ENCODE assay signal across 9 mouse cellular contexts in the genomic region with DNA sequence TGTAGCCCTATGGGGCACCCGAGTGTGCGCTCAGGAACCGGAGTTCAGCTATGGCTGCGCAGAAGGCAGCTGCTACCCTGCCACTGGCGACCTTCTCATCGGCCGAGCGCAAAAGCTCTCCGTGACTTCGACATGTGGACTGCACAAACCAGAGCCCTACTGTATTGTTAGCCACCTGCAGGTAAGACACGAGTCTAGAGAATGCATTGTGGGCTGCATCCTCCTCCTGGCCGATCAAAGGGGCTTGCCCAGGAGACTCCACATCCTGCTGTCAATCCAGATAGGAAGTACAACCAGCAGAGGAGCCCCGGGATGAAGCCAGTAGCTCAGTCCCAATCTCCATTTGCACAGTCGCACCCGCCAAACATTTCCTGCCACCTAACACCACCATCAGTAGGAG. TPM values are rescaled to one million over a fixed set of nuclear protein-coding genes. Genes with fewer than 3 reads are reported as not detected.
DNase-seq lines count a peak whose midpoint lies in the region; ATAC-seq and TF ChIP-seq lines count a peak whose summit lies in the region.
"Had no signal": no experiment of that assay in that cellular context is flagged by ENCODE, and none has a peak within 500 bp of the region (broad histone marks: within the 10 kb centered on the region; RNA-seq: fewer than 3 reads in every experiment).

No protein-coding gene starts in this region.

- peak overlapping the region; percentile 89; the same call in 1 of the 2 replicates for H3K27ac ChIP-seq in lung, embryonic 15.5 days
- H3K27ac ChIP-seq in forebrain, postnatal 0 days (ENCODE audit: low read depth, low read length) = 0 out of 2 replicates have a peak overlapping the region, but pooled peaks have one; percentile 51
- peak overlapping the region; percentile 86 for H3K27ac ChIP-seq in intestine, embryonic 16.5 days (ENCODE audit: low read length)
- H3K27ac ChIP-seq in midbrain, embryonic 16.5 days (ENCODE audit: low read length) = no peak overlapping the region

- H3K36me3 ChIP-seq in lung, embryonic 15.5 days = peaks cover 13% of the 10 kb centered on the region; the same call in 1 of the 2 replicates
- 0 out of 2 replicates have a peak, but pooled peaks cover 3% of the 10 kb centered on the region for H3K36me3 ChIP-seq in forebrain, postnatal 0 days (ENCODE audit: insufficient read depth)
- H3K36me3 ChIP-seq in intestine, embryonic 16.5 days (ENCODE audit: control insufficient read depth, insufficient read depth, low read length) = no peaks in the 10 kb centered on the region
- H3K36me3 ChIP-seq in midbrain, embryonic 16.5 days (ENCODE audit: control insufficient read depth, insufficient read depth, low read length) = no peaks in the 10 kb centered on the region

- peak overlapping the region; percentile 60 for H3K4me3 ChIP-seq in lung, embryonic 15.5 days
- peak overlapping the region; percentile 44 for H3K4me3 ChIP-seq in forebrain, postnatal 0 days (ENCODE audit: low read depth, low read length)
- peak overlapping the region; percentile 78 for H3K4me3 ChIP-seq in intestine, embryonic 16.5 days (ENCODE audit: low read length)
- H3K4me3 ChIP-seq in midbrain, embryonic 16.5 days (ENCODE audit: low read depth, low read length) = peak overlapping the region; percentile 52

- no peaks in the 10 kb centered on the region for H3K9me3 ChIP-seq in lung, embryonic 15.5 days
- no peaks in the 10 kb centered on the region for H3K9me3 ChIP-seq in forebrain, postnatal 0 days (ENCODE audit: low read length)
- no peaks in the 10 kb centered on the region for H3K9me3 ChIP-seq in intestine, embryonic 16.5 days (ENCODE audit: control insufficient read depth, low read length)
- no peaks in the 10 kb centered on the region for H3K9me3 ChIP-seq in midbrain, embryonic 16.5 days (replicated peaks; ENCODE audit: control insufficient read depth, low read length, poor library complexity, severe bottlenecking)

- no peak; the same call in 1 of the 2 replicates for TF ChIP-seq CTCF in forebrain, postnatal 0 days (IDR thresholded peaks at IDR 0.05; ENCODE audit: low read depth)

- peak overlapping the region; percentile 61 for H3K9ac ChIP-seq in lung, embryonic 15.5 days
- H3K9ac ChIP-seq in forebrain, postnatal 0 days = peak overlapping the region; percentile 61
- H3K9ac ChIP-seq in intestine, embryonic 16.5 days (ENCODE audit: low read depth, low read length) = peak overlapping the region; percentile 83
- H3K9ac ChIP-seq in midbrain, embryonic 16.5 days (ENCODE audit: low read depth, low read length) = peak overlapping the region; percentile 54

- ATAC-seq in lung, embryonic 15.5 days (ENCODE audit: borderline replicate concordance, extremely low read depth, low FRiP score, low TSS enrichment) = no peak
- ATAC-seq in forebrain, postnatal 0 days = no peak
- no peak for ATAC-seq in intestine, embryonic 16.5 days
- ATAC-seq in midbrain, embryonic 16.5 days = 0 out of 2 replicates have a peak, but pooled peaks have one; percentile 27
- ATAC-seq in megakaryocyte-erythroid progenitor cell, adult 5-6 weeks (replicated peaks; ENCODE audit: low FRiP score, low TSS enrichment, poor library complexity, severe bottlenecking) = no peak
- ATAC-seq in granulocyte monocyte progenitor cell, adult 5-6 weeks (replicated peaks; ENCODE audit: poor library complexity, severe bottlenecking) = no peak

- peak overlapping the region; percentile 66 for H3K4me2 ChIP-seq in lung, embryonic 15.5 days
- peak overlapping the region; percentile 72 for H3K4me2 ChIP-seq in forebrain, postnatal 0 days (ENCODE audit: low read depth)
- H3K4me2 ChIP-seq in intestine, embryonic 16.5 days (ENCODE audit: low read depth, low read length) = peak overlapping the region; percentile 85
- peak overlapping the region; percentile 96 for H3K4me2 ChIP-seq in midbrain, embryonic 16.5 days (ENCODE audit: low read length)

- H3K4me1 ChIP-seq in lung, embryonic 15.5 days = peaks cover 62% of the 10 kb centered on the region
- peaks cover 5% of the 10 kb centered on the region; the same call in 1 of the 2 replicates for H3K4me1 ChIP-seq in forebrain, postnatal 0 days (ENCODE audit: insufficient read depth)
- H3K4me1 ChIP-seq in intestine, embryonic 16.5 days (ENCODE audit: control insufficient read depth, insufficient read depth, low read length) = peaks cover 14% of the 10 kb centered on the region
- peaks cover 9% of the 10 kb centered on the region for H3K4me1 ChIP-seq in midbrain, embryonic 16.5 days (ENCODE audit: control insufficient read depth, insufficient read depth, low read length)

- H3K27me3 ChIP-seq in lung, embryonic 15.5 days = no peaks in the 10 kb centered on the region
- peaks cover 14% of the 10 kb centered on the region for H3K27me3 ChIP-seq in forebrain, postnatal 0 days (ENCODE audit: insufficient read depth, low read length)
- no peaks in the 10 kb centered on the region for H3K27me3 ChIP-seq in intestine, embryonic 16.5 days (replicated peaks; ENCODE audit: control insufficient read depth, insufficient read depth, low read length)
- peaks cover 29% of the 10 kb centered on the region for H3K27me3 ChIP-seq in midbrain, embryonic 16.5 days (ENCODE audit: control insufficient read depth, insufficient read depth, low read depth, low read length)

- DNase-seq in lung, postnatal 36 days = no peak
- peak; percentile 21 for DNase-seq in forebrain, postnatal 0 days
- DNase-seq in ovary, postnatal 14 days (ENCODE audit: low spot score) = no peak

- 6% methylated on average over 15 of the region's 15 CpGs for WGBS in lung, embryonic 15.5 days
- WGBS in forebrain, postnatal 0 days = 3% methylated on average over 15 of the region's 15 CpGs
- WGBS in intestine, embryonic 16.5 days = 12% methylated on average over 15 of the region's 15 CpGs
- WGBS in midbrain, embryonic 16.5 days = 4% methylated on average over 15 of the region's 15 CpGs

RNA-seq across cellular contexts. Expression of gene Lamb1, which starts 1.7 kb away (rescaled TPM):
- polyA plus RNA-seq in lung, embryonic 15.5 days (2015; fragmentation: Nextera tagmentation; extraction: Ambion mirVana) = 111 and 118 TPM in 2 replicates
- 25.3 and 33.4 TPM in 2 replicates for total RNA-seq in forebrain, postnatal 0 days (2014; rRNA removed)
- polyA plus RNA-seq in forebrain, postnatal 0 days (2015; fragmentation: Nextera tagmentation; extraction: Ambion mirVana) = 10.2 and 12.1 TPM in 2 replicates
- 60.4 and 65.1 TPM in 2 replicates for polyA plus RNA-seq in intestine, embryonic 16.5 days (2015; fragmentation: Nextera tagmentation; extraction: Ambion mirVana)
- polyA plus RNA-seq in midbrain, embryonic 16.5 days (2015; fragmentation: Nextera tagmentation; extraction: Ambion mirVana) = 13.2 and 14.8 TPM in 2 replicates
- total RNA-seq in megakaryocyte-erythroid progenitor cell, adult 5-6 weeks (2014; fragmentation: Nextera tagmentation) = not detected in 2 replicates
- total RNA-seq in megakaryocyte-erythroid progenitor cell, adult 5-6 weeks (2017) = not detected in 2 replicates
- not detected in 2 replicates for total RNA-seq in granulocyte monocyte progenitor cell, adult 5-6 weeks (2014; fragmentation: Nextera tagmentation)
- total RNA-seq in granulocyte monocyte progenitor cell, adult 5-6 weeks (2017) = not detected in 2 replicates

RNA-seq across cellular contexts. Expression of gene Gm6993, which starts 26.1 kb away (rescaled TPM):
- not detected in 2 replicates for polyA plus RNA-seq in lung, embryonic 15.5 days (2015; fragmentation: Nextera tagmentation; extraction: Ambion mirVana)
- not detected in 2 replicates for total RNA-seq in forebrain, postnatal 0 days (2014; rRNA removed)
- polyA plus RNA-seq in forebrain, postnatal 0 days (2015; fragmentation: Nextera tagmentation; extraction: Ambion mirVana) = not detected in 2 replicates
- not detected in 2 replicates for polyA plus RNA-seq in intestine, embryonic 16.5 days (2015; fragmentation: Nextera tagmentation; extraction: Ambion mirVana)
- not detected in 2 replicates for polyA plus RNA-seq in midbrain, embryonic 16.5 days (2015; fragmentation: Nextera tagmentation; extraction: Ambion mirVana)
- total RNA-seq in megakaryocyte-erythroid progenitor cell, adult 5-6 weeks (2014; fragmentation: Nextera tagmentation) = not detected in 2 replicates
- total RNA-seq in megakaryocyte-erythroid progenitor cell, adult 5-6 weeks (2017) = not detected in 2 replicates
- total RNA-seq in granulocyte monocyte progenitor cell, adult 5-6 weeks (2014; fragmentation: Nextera tagmentation) = not detected in 2 replicates
- not detected in 2 replicates for total RNA-seq in granulocyte monocyte progenitor cell, adult 5-6 weeks (2017)
- total RNA-seq: layer of hippocampus, postnatal 14 days had no signal
